Comparison of ENCODE assay signal across 8 mouse cellular contexts in the genomic region with DNA sequence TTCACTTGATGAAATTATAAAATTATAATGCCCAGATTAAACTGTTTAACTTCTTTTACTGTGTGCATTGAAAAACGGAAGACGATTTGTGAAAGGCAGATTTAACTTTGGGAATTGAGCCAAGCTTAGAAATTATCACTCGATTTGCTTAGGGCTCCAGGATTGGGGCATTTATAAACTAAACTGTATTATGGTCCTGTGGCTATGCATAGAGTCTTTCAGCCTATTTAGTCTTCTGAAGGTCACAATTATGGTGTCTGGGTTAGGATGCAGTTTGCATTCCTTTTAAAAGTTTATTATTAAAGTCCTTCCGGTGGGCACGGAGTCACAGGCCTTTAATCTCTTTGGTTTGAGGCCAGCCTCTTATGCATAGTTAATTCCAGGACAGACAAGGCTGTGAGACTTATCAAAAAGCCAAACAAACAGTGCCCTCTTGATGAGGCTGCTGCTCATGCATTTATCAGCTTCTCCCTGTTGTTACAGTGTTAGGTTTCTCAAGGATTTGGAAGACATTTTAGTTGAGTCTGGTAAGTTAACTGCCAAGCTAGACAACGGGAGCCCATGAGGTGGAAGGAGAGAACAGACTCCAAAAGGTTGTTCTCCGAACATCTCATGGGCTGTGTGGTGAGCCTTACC. TPM values are rescaled to one million over a fixed set of nuclear protein-coding genes. Genes with fewer than 3 reads are reported as not detected.
DNase-seq lines count a peak whose midpoint lies in the region; ATAC-seq lines count a peak whose summit lies in the region.

No protein-coding gene starts in this region.

- 15% methylated on average over 7 of the region's 7 CpGs for WGBS in neural tube, embryonic 11.5 days
- WGBS in limb, embryonic 13.5 days, result 9% methylated on average over 7 of the region's 7 CpGs
- 4% methylated on average over 7 of the region's 7 CpGs for WGBS in stomach, embryonic 15.5 days

- no peaks in the 10 kb centered on the region for H3K27me3 ChIP-seq in neural tube, embryonic 11.5 days (ENCODE audit: control insufficient read depth, insufficient read depth, low read length)
- H3K27me3 ChIP-seq in limb, embryonic 13.5 days, result no peaks in the 10 kb centered on the region
- no peaks in the 10 kb centered on the region for H3K27me3 ChIP-seq in stomach, embryonic 15.5 days (replicated peaks)

- H3K4me1 ChIP-seq in neural tube, embryonic 11.5 days (ENCODE audit: control insufficient read depth, insufficient read depth, low read length), result peaks cover 23% of the 10 kb centered on the region
- peaks cover 58% of the 10 kb centered on the region for H3K4me1 ChIP-seq in limb, embryonic 13.5 days
- peaks cover 38% of the 10 kb centered on the region for H3K4me1 ChIP-seq in stomach, embryonic 15.5 days

- no peak overlapping the region for H3K27ac ChIP-seq in neural tube, embryonic 11.5 days (ENCODE audit: low read depth, low read length)
- peak overlapping the region; percentile 97; the same call in 1 of the 2 replicates for H3K27ac ChIP-seq in limb, embryonic 13.5 days
- H3K27ac ChIP-seq in stomach, embryonic 15.5 days, result peak overlapping the region; percentile 100; the same call in 1 of the 2 replicates

- peak overlapping the region; percentile 77 for H3K4me2 ChIP-seq in neural tube, embryonic 11.5 days (ENCODE audit: low read depth)
- peak overlapping the region; percentile 90 for H3K4me2 ChIP-seq in limb, embryonic 13.5 days (replicated peaks)
- peak overlapping the region; percentile 71 for H3K4me2 ChIP-seq in stomach, embryonic 15.5 days

- ATAC-seq in neural tube, embryonic 11.5 days (ENCODE audit: insufficient read depth, low FRiP score, low TSS enrichment), result no peak
- ATAC-seq in limb, embryonic 13.5 days (ENCODE audit: low FRiP score, low read depth), result no peak
- ATAC-seq in stomach, embryonic 15.5 days (ENCODE audit: insufficient read depth, low FRiP score, low read depth), result no peak

- no peaks in the 10 kb centered on the region for H3K9me3 ChIP-seq in neural tube, embryonic 11.5 days (ENCODE audit: control insufficient read depth, low read length)
- no peaks in the 10 kb centered on the region for H3K9me3 ChIP-seq in limb, embryonic 13.5 days
- H3K9me3 ChIP-seq in stomach, embryonic 15.5 days, result no peaks in the 10 kb centered on the region

- peak overlapping the region; percentile 82 for H3K4me3 ChIP-seq in neural tube, embryonic 11.5 days (ENCODE audit: low read depth, low read length)
- H3K4me3 ChIP-seq in limb, embryonic 13.5 days, result peak overlapping the region; percentile 75
- peak overlapping the region; percentile 74 for H3K4me3 ChIP-seq in stomach, embryonic 15.5 days (replicated peaks)

- peak; percentile 40 for DNase-seq in cerebellum, adult 11-12 months
- no peak for DNase-seq in cerebellum, adult 11 months
- DNase-seq in neural tube, embryonic 11.5 days (ENCODE audit: low spot score), result no peak
- DNase-seq in neural tube, embryonic 10.5 days (ENCODE audit: extremely low spot score, low spot score), result no peak
- no peak for DNase-seq in adrenal gland, postnatal 4 days (ENCODE audit: low spot score in 2 of 2)
- DNase-seq in right cerebral cortex, adult 18-20 months, result no peak

- peaks cover 31% of the 10 kb centered on the region for H3K36me3 ChIP-seq in neural tube, embryonic 11.5 days (ENCODE audit: control insufficient read depth, insufficient read depth, low read length)
- H3K36me3 ChIP-seq in limb, embryonic 13.5 days, result peaks cover 49% of the 10 kb centered on the region
- H3K36me3 ChIP-seq in stomach, embryonic 15.5 days, result peaks cover 38% of the 10 kb centered on the region

- H3K9ac ChIP-seq in neural tube, embryonic 11.5 days (ENCODE audit: low read length), result peak overlapping the region; percentile 96
- H3K9ac ChIP-seq in limb, embryonic 13.5 days, result peak overlapping the region; percentile 91
- peak overlapping the region; percentile 49; the same call in 1 of the 2 replicates for H3K9ac ChIP-seq in stomach, embryonic 15.5 days

RNA-seq across cellular contexts. Expression of a gene that starts 3.4 kb away (rescaled TPM):
- 320 and 326 TPM in 2 replicates for polyA plus RNA-seq in neural tube, embryonic 11.5 days (2014; fragmentation: Nextera tagmentation; extraction: Ambion mirVana)
- 284 and 285 TPM in 2 replicates for polyA plus RNA-seq in limb, embryonic 13.5 days (2015; fragmentation: Nextera tagmentation; extraction: Ambion mirVana)
- 239 and 240 TPM in 2 replicates for polyA plus RNA-seq in stomach, embryonic 15.5 days (2015; fragmentation: Nextera tagmentation; extraction: Ambion mirVana)
- 100 to 1,000 TPM; 722 to 725 TPM for total RNA-seq in adrenal gland, postnatal 4 days (2021)

RNA-seq across cellular contexts. Expression of a gene that starts 13.3 kb away (rescaled TPM):
- polyA plus RNA-seq in neural tube, embryonic 11.5 days (2014; fragmentation: Nextera tagmentation; extraction: Ambion mirVana), result 88.7 and 90.9 TPM in 2 replicates
- 155 TPM in 2 replicates for polyA plus RNA-seq in limb, embryonic 13.5 days (2015; fragmentation: Nextera tagmentation; extraction: Ambion mirVana)
- polyA plus RNA-seq in stomach, embryonic 15.5 days (2015; fragmentation: Nextera tagmentation; extraction: Ambion mirVana), result 175 and 195 TPM in 2 replicates
- 100 to 1,000 TPM; 327 to 392 TPM for total RNA-seq in adrenal gland, postnatal 4 days (2021)

RNA-seq across cellular contexts. Expression of a gene that starts 21.9 kb away (rescaled TPM):
- 1.5 and 1.8 TPM in 2 replicates for polyA plus RNA-seq in neural tube, embryonic 11.5 days (2014; fragmentation: Nextera tagmentation; extraction: Ambion mirVana)
- 9.6 and 10.3 TPM in 2 replicates for polyA plus RNA-seq in limb, embryonic 13.5 days (2015; fragmentation: Nextera tagmentation; extraction: Ambion mirVana)
- polyA plus RNA-seq in stomach, embryonic 15.5 days (2015; fragmentation: Nextera tagmentation; extraction: Ambion mirVana), result 340 and 467 TPM in 2 replicates
- total RNA-seq in adrenal gland, postnatal 4 days (2021), result 10 to 100 TPM; 29.2 to 33.2 TPM

RNA-seq across cellular contexts. Expression of a gene that starts 23.0 kb away (rescaled TPM):
- 2.6 and 2.8 TPM in 2 replicates for polyA plus RNA-seq in neural tube, embryonic 11.5 days (2014; fragmentation: Nextera tagmentation; extraction: Ambion mirVana)
- 3.1 and 3.6 TPM in 2 replicates for polyA plus RNA-seq in limb, embryonic 13.5 days (2015; fragmentation: Nextera tagmentation; extraction: Ambion mirVana)
- 6.2 and 6.6 TPM in 2 replicates for polyA plus RNA-seq in stomach, embryonic 15.5 days (2015; fragmentation: Nextera tagmentation; extraction: Ambion mirVana)
- 1 to 10 TPM; 2.2 to 4.2 TPM for total RNA-seq in adrenal gland, postnatal 4 days (2021)

RNA-seq across cellular contexts. Expression of a gene that starts 44.4 kb away (rescaled TPM):
- 49.7 and 57.3 TPM in 2 replicates for polyA plus RNA-seq in neural tube, embryonic 11.5 days (2014; fragmentation: Nextera tagmentation; extraction: Ambion mirVana)
- 41.7 and 46.0 TPM in 2 replicates for polyA plus RNA-seq in limb, embryonic 13.5 days (2015; fragmentation: Nextera tagmentation; extraction: Ambion mirVana)
- 38.7 and 40.1 TPM in 2 replicates for polyA plus RNA-seq in stomach, embryonic 15.5 days (2015; fragmentation: Nextera tagmentation; extraction: Ambion mirVana)
- 10 to 100 TPM; 24.6 to 27.3 TPM for total RNA-seq in adrenal gland, postnatal 4 days (2021)

Comparison
In these comparisons a context has a peak if more than half of its experiments do, and no peak if none do; other contexts are left out.
1. RNA of a gene that starts 21.9 kb away (polyA plus RNA-seq): 340 to 467 TPM in stomach, embryonic 15.5 days; 9.6 to 10.3 TPM in limb, embryonic 13.5 days and 1.5 to 1.8 TPM in neural tube, embryonic 11.5 days; every median in the first group is over 10 times any median in the second.
2. Peak in every context shown above with its lines, with median percentiles within 50 percentile points of each other: H3K4me2 ChIP-seq, H3K4me3 ChIP-seq and H3K9ac ChIP-seq.